ENCODE assay signal across 8 mouse cellular contexts in genomic region chr12:71017242-71017571, GRCm38 (mm10). TPM values are rescaled to one million over a fixed set of nuclear protein-coding genes. Genes with fewer than 3 reads are reported as not detected.
DNase-seq lines count a peak whose midpoint lies in the region; ATAC-seq and TF ChIP-seq lines count a peak whose summit lies in the region.

No protein-coding gene starts in this region.

- intact Hi-C loops in heart, postnatal 25 days (cut with DNase I) = no loop called here

- DNase-seq in heart, postnatal 25 days (ENCODE audit: low spot score) = no peak
- DNase-seq in hindbrain, embryonic 10.5 days (ENCODE audit: low spot score) = no peak
- DNase-seq in midbrain, embryonic 11.5 days (ENCODE audit: low spot score, missing footprints) = no peak
- DNase-seq in embryo, embryonic 10.5 days (ENCODE audit: low spot score) = no peak
- no peak for DNase-seq in natural killer cell, adult 2 months (ENCODE audit: low spot score in 2 of 2)

- H3K27me3 ChIP-seq in heart, embryonic 13.5 days (replicated peaks) = no peaks in the 10 kb centered on the region
- no peaks in the 10 kb centered on the region for H3K27me3 ChIP-seq in ES-Bruce4 (ENCODE audit: control insufficient read depth, insufficient read depth, low read length, poor library complexity, severe bottlenecking)
- H3K27me3 ChIP-seq in hindbrain, embryonic 10.5 days (ENCODE audit: insufficient read depth, poor library complexity, severe bottlenecking) = no peaks in the 10 kb centered on the region
- no peaks in the 10 kb centered on the region for H3K27me3 ChIP-seq in midbrain, embryonic 11.5 days (ENCODE audit: control insufficient read depth, insufficient read depth, low read length)

- no peak for ATAC-seq in heart, embryonic 13.5 days (ENCODE audit: extremely low read depth, insufficient number of reproducible peaks, low FRiP score, low TSS enrichment)
- no peak for ATAC-seq in midbrain, embryonic 11.5 days (ENCODE audit: low FRiP score)
- ATAC-seq in monocyte, adult 5-6 weeks (replicated peaks; ENCODE audit: insufficient number of reproducible peaks, low FRiP score, low TSS enrichment, poor library complexity, severe bottlenecking) = no peak

- H3K4me2 ChIP-seq in heart, embryonic 13.5 days = peak overlapping the region; percentile 76
- peak overlapping the region; percentile 67 for H3K4me2 ChIP-seq in midbrain, embryonic 11.5 days

- TF ChIP-seq CTCF in ES-Bruce4 (IDR thresholded peaks at IDR 0.05; ENCODE audit: low read depth, low read length) = no peak

- no peak for TF ChIP-seq POLR2A in ES-Bruce4 (IDR thresholded peaks at IDR 0.05; ENCODE audit: insufficient read depth, low read length)

- peak overlapping the region; percentile 97 for H3K27ac ChIP-seq in heart, embryonic 13.5 days (replicated peaks)
- H3K27ac ChIP-seq in ES-Bruce4 (ENCODE audit: insufficient read depth, low read length) = peak overlapping the region; percentile 7
- H3K27ac ChIP-seq in hindbrain, embryonic 10.5 days = peak overlapping the region; percentile 95
- H3K27ac ChIP-seq in midbrain, embryonic 11.5 days (ENCODE audit: low read depth, low read length) = peak overlapping the region; percentile 89

- H3K4me3 ChIP-seq in heart, embryonic 13.5 days = peak overlapping the region; percentile 98
- peak overlapping the region; percentile 77 for H3K4me3 ChIP-seq in ES-Bruce4 (ENCODE audit: low read depth, low read length)
- H3K4me3 ChIP-seq in hindbrain, embryonic 10.5 days = peak overlapping the region; percentile 91
- peak overlapping the region; percentile 97 for H3K4me3 ChIP-seq in midbrain, embryonic 11.5 days (ENCODE audit: low read depth, low read length)

- H3K9me3 ChIP-seq in heart, embryonic 13.5 days = no peaks in the 10 kb centered on the region
- no peaks in the 10 kb centered on the region for H3K9me3 ChIP-seq in ES-Bruce4 (replicated peaks; ENCODE audit: control insufficient read depth, insufficient read depth, low read length, poor library complexity, severe bottlenecking)
- H3K9me3 ChIP-seq in hindbrain, embryonic 10.5 days = no peaks in the 10 kb centered on the region
- no peaks in the 10 kb centered on the region for H3K9me3 ChIP-seq in midbrain, embryonic 11.5 days (ENCODE audit: control insufficient read depth, low read length)

- no peak for TF ChIP-seq EP300 in ES-Bruce4 (IDR thresholded peaks at IDR 0.05; ENCODE audit: insufficient read depth, low read depth, low read length)

- H3K4me1 ChIP-seq in heart, embryonic 13.5 days = peaks cover 34% of the 10 kb centered on the region
- no peaks in the 10 kb centered on the region for H3K4me1 ChIP-seq in ES-Bruce4 (ENCODE audit: control insufficient read depth, insufficient read depth, low read length)
- peaks cover 27% of the 10 kb centered on the region for H3K4me1 ChIP-seq in hindbrain, embryonic 10.5 days (replicated peaks)
- H3K4me1 ChIP-seq in midbrain, embryonic 11.5 days (ENCODE audit: control insufficient read depth, insufficient read depth, low read length) = peaks cover 15% of the 10 kb centered on the region

- 9% methylated on average over 5 of the region's 5 CpGs for WGBS in heart, embryonic 13.5 days
- WGBS in hindbrain, embryonic 10.5 days = 27% methylated on average over 5 of the region's 5 CpGs
- 20% methylated on average over 5 of the region's 5 CpGs for whole genome bisulfite sequencing in midbrain, embryonic 11.5 days

- peak overlapping the region; percentile 96 for H3K9ac ChIP-seq in heart, embryonic 13.5 days
- H3K9ac ChIP-seq in ES-Bruce4 (ENCODE audit: low read depth, poor library complexity, severe bottlenecking) = peak overlapping the region; percentile 97
- H3K9ac ChIP-seq in midbrain, embryonic 11.5 days (ENCODE audit: low read length) = peak overlapping the region; percentile 90

- H3K36me3 ChIP-seq in heart, embryonic 13.5 days = peaks cover 42% of the 10 kb centered on the region
- H3K36me3 ChIP-seq in ES-Bruce4 (ENCODE audit: control insufficient read depth, insufficient read depth, low read length, poor library complexity, severe bottlenecking) = peaks cover 23% of the 10 kb centered on the region
- peaks cover 46% of the 10 kb centered on the region for H3K36me3 ChIP-seq in hindbrain, embryonic 10.5 days
- H3K36me3 ChIP-seq in midbrain, embryonic 11.5 days (ENCODE audit: control insufficient read depth, insufficient read depth, low read length) = peaks cover 2% of the 10 kb centered on the region; the same call in 1 of the 2 replicates

RNA-seq across cellular contexts. Expression of gene Arid4a, which starts 1.4 kb away (rescaled TPM):
- polyA plus RNA-seq in heart, embryonic 13.5 days (2015; fragmentation: Nextera tagmentation; extraction: Ambion mirVana) = 24.3 and 24.8 TPM in 2 replicates
- total RNA-seq in heart, postnatal 25 days (2021) = 10 to 100 TPM; 12.0 to 16.7 TPM
- polyA plus RNA-seq in ES-Bruce4 (2011; ENCODE audit: insufficient read depth, insufficient read length, low read depth, missing spikeins) = 21.0 and 21.9 TPM in 2 replicates
- polyA plus RNA-seq in hindbrain, embryonic 10.5 days (2016; fragmentation: Nextera tagmentation; extraction: Ambion mirVana) = 21.6 and 27.5 TPM in 2 replicates
- polyA plus RNA-seq in midbrain, embryonic 11.5 days (2014; fragmentation: Nextera tagmentation; extraction: Ambion mirVana) = 34.5 and 35.2 TPM in 2 replicates
- 91.2 to 156 TPM (median 106 TPM) in 3 replicates for total RNA-seq in monocyte, adult 5-6 weeks (2017)

RNA-seq across cellular contexts. Expression of gene Psma3, which starts 42.8 kb away (rescaled TPM):
- 453 and 467 TPM in 2 replicates for polyA plus RNA-seq in heart, embryonic 13.5 days (2015; fragmentation: Nextera tagmentation; extraction: Ambion mirVana)
- total RNA-seq in heart, postnatal 25 days (2021) = 100 to 1,000 TPM; 191 to 201 TPM
- polyA plus RNA-seq in ES-Bruce4 (2011; ENCODE audit: insufficient read depth, insufficient read length, low read depth, missing spikeins) = 421 and 456 TPM in 2 replicates
- polyA plus RNA-seq in hindbrain, embryonic 10.5 days (2016; fragmentation: Nextera tagmentation; extraction: Ambion mirVana) = 605 and 630 TPM in 2 replicates
- 654 and 676 TPM in 2 replicates for polyA plus RNA-seq in midbrain, embryonic 11.5 days (2014; fragmentation: Nextera tagmentation; extraction: Ambion mirVana)
- total RNA-seq in monocyte, adult 5-6 weeks (2017) = 262 to 390 TPM (median 305 TPM) in 3 replicates

Comparison
In these comparisons a context has a peak if more than half of its experiments do, and no peak if none do; other contexts are left out.
1. H3K27ac ChIP-seq: peak in every context shown above with its lines; median percentile 97 in heart, embryonic 13.5 days; 95 in hindbrain, embryonic 10.5 days; 89 in midbrain, embryonic 11.5 days; 7 in ES-Bruce4.